Mouse (Mus musculus): Measurements from ENCODE around the gene Ufsp2.
A peak's percentile ranks its signal among the peaks of the same experiment; 100 is the strongest.

The Ufsp2 gene

DNA sequence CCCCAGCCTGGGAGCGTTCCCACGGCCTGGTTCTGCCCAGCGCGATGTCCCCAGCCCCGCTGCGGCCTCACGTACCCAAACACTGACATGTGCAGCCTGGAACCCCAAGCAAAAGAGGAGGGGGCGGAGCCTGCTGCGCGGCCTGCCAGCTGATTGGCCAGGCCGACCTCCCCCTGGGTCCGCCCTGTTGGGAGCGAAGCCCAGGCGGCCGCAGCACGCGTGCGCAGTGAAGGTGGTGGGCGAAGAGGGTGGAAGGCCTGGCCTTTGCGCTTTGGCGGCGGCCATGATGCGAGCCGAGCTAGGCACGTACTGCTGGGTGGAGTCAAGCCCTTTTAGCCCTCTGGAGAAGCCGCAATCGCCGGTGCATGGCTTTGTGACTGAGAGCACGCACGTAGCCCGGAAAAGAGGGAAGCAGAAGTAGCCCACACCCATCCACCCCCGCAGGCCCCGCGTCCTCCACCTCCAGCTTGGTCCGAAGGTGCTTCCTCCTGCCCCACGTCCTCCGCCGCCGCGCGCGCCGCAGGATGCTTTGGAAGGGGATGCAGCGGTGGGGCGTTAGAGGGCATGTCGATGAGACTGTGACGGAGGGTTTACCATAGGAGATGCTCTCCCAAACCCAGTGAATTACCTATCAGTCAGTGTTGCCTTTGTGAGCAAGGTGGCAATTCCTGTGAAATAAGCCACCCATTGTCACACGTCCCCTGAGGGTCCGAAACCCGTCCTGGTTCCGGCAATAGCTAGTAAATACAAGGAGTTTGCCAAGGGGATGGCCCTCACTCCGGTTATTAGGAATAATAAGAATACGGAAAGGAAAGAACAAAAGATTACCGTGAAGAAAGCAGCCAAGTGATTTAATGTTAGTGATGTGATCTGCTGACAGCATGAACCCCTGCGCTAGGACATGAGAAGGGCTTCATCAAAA, 24.7 kb downstream of the Ufsp2 start:
- TF ChIP-seq GATA4 (IDR thresholded peaks at IDR 0.05; ENCODE audit: insufficient replicate concordance, low read length) = peak; percentile 69; the same call in 1 of the 2 replicates

DNA sequence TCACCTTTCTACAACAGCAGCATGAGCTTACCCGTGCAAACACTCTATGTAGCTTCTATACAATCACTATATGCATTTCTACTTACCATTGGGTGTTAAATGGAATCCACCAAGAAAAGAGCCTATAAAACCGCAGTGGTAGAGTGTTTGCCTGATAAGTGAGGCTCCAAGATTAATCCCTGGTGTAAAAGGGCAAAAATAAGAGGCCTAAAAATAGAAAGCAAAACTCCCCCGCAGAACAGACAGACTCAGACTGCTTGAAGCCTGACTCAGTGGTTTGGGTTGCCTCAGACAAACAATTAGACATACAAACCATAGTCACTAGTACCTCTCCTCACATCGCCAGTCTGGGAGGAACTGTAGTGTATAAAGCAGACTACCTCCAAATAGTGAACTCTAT, 30.3 kb downstream of the Ufsp2 start, which contains the start of gene Ankrd37:
Gene Ankrd37 (minus strand): TSS at position 112 of the 400 bp plus-strand sequence.
- no peak for TF ChIP-seq GATA4 (IDR thresholded peaks at IDR 0.05; ENCODE audit: insufficient replicate concordance, low read length)

- no peak for TF ChIP-seq GATA4 (IDR thresholded peaks at IDR 0.05; ENCODE audit: insufficient replicate concordance, low read length)
Measured at GRCm38 (mm10) chr8:46007050-46007672, 31.8 kb downstream of the Ufsp2 start.

DNA sequence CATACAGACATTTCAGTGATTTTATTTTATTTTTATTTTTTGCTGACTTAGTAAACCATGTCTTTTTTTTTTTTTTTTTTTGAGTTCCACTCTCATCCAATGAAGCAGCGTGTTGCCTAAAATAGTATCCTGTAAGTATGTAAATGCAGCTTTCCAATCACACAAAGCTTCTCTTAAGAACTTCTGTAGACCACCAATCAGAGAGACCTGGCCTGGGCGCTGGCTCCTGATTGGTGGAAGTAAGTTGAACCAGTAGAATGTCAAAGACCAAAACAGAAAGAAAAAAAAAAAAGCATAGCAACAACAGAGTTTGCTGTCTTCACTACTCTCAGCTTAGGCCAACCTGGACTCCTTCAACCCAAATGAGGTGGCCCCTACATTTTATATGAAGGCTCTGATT, 35.0 kb downstream of the Ufsp2 start:
- no peak for TF ChIP-seq GATA4 (IDR thresholded peaks at IDR 0.05; ENCODE audit: insufficient replicate concordance, low read length)

- TF ChIP-seq GATA4 (IDR thresholded peaks at IDR 0.05; ENCODE audit: insufficient replicate concordance, low read length) = no peak
Measured at GRCm38 (mm10) chr8:46010746-46011680, 35.7 kb downstream of the Ufsp2 start.

DNA sequence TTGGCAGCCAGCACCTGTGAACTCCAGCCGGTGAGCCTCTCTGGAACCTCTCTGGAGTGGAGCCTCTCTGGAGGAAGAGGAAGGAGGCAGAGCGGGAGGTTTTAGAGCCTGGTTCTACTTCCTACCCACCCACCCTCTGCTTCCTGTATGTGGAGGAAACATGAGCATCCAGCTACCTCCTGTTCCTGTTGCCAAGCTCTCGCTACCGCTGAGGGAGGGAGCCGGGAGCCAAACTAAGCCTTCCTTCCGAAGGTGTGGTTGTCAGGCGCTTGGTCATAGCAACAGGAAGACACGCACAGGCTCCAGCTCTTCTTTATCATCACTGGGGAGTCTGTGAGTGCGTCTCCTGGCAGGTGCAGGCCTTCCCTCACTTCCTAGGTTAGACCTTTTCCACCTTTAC, 46.9 kb downstream of the Ufsp2 start:
- TF ChIP-seq GATA4 (IDR thresholded peaks at IDR 0.05; ENCODE audit: insufficient replicate concordance, low read length) = no peak

DNA sequence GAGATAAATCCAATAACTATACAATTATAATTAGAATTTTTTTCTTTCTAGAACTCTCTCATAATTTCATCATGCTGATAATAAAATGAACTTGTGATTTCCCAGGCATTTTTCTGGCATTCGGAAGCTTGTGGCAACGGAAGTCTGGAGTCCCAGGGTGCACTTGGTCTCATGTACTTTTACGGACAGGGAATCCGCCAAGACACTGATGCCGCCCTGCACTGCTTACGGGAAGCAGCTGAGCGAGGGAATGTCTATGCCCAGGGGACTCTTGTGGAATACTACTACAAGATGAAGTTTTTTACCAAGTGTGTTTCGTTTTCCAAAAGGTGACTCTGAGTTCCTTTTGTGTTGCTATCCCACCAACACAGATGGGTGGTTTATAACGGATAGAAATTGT, 47.4 kb downstream of the Ufsp2 start:
- TF ChIP-seq GATA4 (IDR thresholded peaks at IDR 0.05; ENCODE audit: insufficient replicate concordance, low read length) = no peak

DNA sequence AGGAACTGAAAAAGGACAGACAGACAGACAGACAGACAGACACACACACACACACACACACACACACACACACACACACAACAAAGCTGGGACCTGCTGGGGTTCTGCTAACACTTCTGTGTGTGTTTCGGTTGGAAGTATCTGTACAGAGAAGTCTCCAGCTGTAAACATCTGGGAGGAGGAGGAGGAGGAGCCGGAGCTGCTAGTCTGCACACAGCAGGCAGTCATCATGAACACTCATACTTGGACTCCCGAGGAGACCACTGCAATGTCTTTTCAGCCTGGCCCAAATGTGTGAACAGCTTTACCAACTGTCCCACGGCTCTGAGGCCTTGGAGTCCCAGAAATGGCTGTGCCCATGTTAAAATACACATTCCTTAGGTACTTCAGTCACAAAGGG, 49.1 kb downstream of the Ufsp2 start:
- TF ChIP-seq GATA4 (IDR thresholded peaks at IDR 0.05; ENCODE audit: insufficient replicate concordance, low read length) = no peak

- no peak for TF ChIP-seq GATA4 (IDR thresholded peaks at IDR 0.05; ENCODE audit: insufficient replicate concordance, low read length)
Measured at GRCm38 (mm10) chr8:46036217-46036616, 60.9 kb downstream of the Ufsp2 start.

GRCm38 (mm10) chr8:46039666-46040065, 64.3 kb downstream of the Ufsp2 start:
- no peak for TF ChIP-seq GATA4 (IDR thresholded peaks at IDR 0.05; ENCODE audit: insufficient replicate concordance, low read length)

- peak; percentile 26; the same call in 1 of the 2 replicates for TF ChIP-seq GATA4 (IDR thresholded peaks at IDR 0.05; ENCODE audit: insufficient replicate concordance, low read length)
Measured at GRCm38 (mm10) chr8:46040260-46040659, 64.9 kb downstream of the Ufsp2 start.
